Mouse (Mus musculus) E14TG2a.4 (cell line): ENCODE results near the gene Mrap.

Source experiments
- CTCF ChIP-seq: conservative IDR thresholded peaks from 2 replicates; pipeline ENCODE4 v1.5.1; 2014; ENCODE audit warnings: low read length
- POU5F1 ChIP-seq: IDR thresholded peaks from 2 replicates; pipeline ENCODE4 v1.6.1; 2014; ENCODE audit warnings: low read length, borderline replicate concordance

GRCm38 (mm10) chr16:90760515-90760914, 22.5 kb downstream of the Mrap start:
- TF ChIP-seq CTCF = no peak
- no peak for TF ChIP-seq POU5F1
